28 mouse cellular contexts compared by ENCODE assay signal in genomic region chr3:28721218-28721617, GRCm38 (mm10). TPM values are rescaled to one million over a fixed set of nuclear protein-coding genes. Genes with fewer than 3 reads are reported as not detected.
DNase-seq lines count a peak whose midpoint lies in the region; ATAC-seq and TF ChIP-seq lines count a peak whose summit lies in the region.
"Had no signal": no experiment of that assay in that cellular context is flagged by ENCODE, and none has a peak within 500 bp of the region (broad histone marks: within the 10 kb centered on the region; RNA-seq: fewer than 3 reads in every experiment).

No protein-coding gene starts in this region.

- no peak overlapping the region; the same call in 1 of the 2 replicates for H3K4me2 ChIP-seq in kidney, embryonic 14.5 days (replicated peaks; ENCODE audit: low read depth, low read length)
- H3K4me2 ChIP-seq in liver, embryonic 15.5 days: no peak overlapping the region
- no peak overlapping the region for H3K4me2 ChIP-seq in liver, embryonic 16.5 days (ENCODE audit: low read depth, low read length)
- H3K4me2 ChIP-seq: embryonic facial prominence, embryonic 15.5 days; forebrain, embryonic 12.5 days; heart, embryonic 12.5 days; hindbrain, embryonic 13.5 days; midbrain, embryonic 15.5 days; neural tube, embryonic 15.5 days had no signal

- H3K27me3 ChIP-seq in kidney, embryonic 14.5 days (ENCODE audit: control insufficient read depth, insufficient read depth, low read length): no peaks in the 10 kb centered on the region
- no peaks in the 10 kb centered on the region for H3K27me3 ChIP-seq in liver, embryonic 15.5 days
- no peaks in the 10 kb centered on the region for H3K27me3 ChIP-seq in Patski
- no peaks in the 10 kb centered on the region for H3K27me3 ChIP-seq in liver, embryonic 16.5 days (ENCODE audit: control insufficient read depth, insufficient read depth, low read depth, low read length)
- no peaks in the 10 kb centered on the region for H3K27me3 ChIP-seq in limb, embryonic 10.5 days (ENCODE audit: low read depth, poor library complexity, severe bottlenecking)
- H3K27me3 ChIP-seq: embryonic facial prominence, embryonic 15.5 days; forebrain, embryonic 12.5 days; heart, embryonic 12.5 days; hindbrain, embryonic 13.5 days; midbrain, embryonic 15.5 days; neural tube, embryonic 15.5 days had no signal

- in situ Hi-C loops in Patski (cut with MboI; ENCODE audit: low pct_unique_long_range_greater_than_20kb): no loop called here

- 49% methylated on average over 5 of the region's 5 CpGs for WGBS in kidney, embryonic 14.5 days
- 59% methylated on average over 5 of the region's 5 CpGs for WGBS in liver, embryonic 15.5 days (ENCODE audit: insufficient replicate concordance)
- WGBS in liver, embryonic 16.5 days (ENCODE audit: insufficient replicate concordance): 54% methylated on average over 5 of the region's 5 CpGs
- WGBS in limb, embryonic 10.5 days: 87% methylated on average over 5 of the region's 5 CpGs

- CTCF ChIA-PET in Patski (lab: Charles Lee): interaction anchor here (1.4 to 2.7 kb wide), 2 partner anchors 11 to 13 kb away, joined by 4 to 15 read pairs; no protein-coding TSS in a partner anchor

- no peaks in the 10 kb centered on the region for H3K36me3 ChIP-seq in kidney, embryonic 14.5 days (ENCODE audit: control insufficient read depth, insufficient read depth, low read length)
- H3K36me3 ChIP-seq in liver, embryonic 15.5 days (replicated peaks): no peaks in the 10 kb centered on the region
- no peaks in the 10 kb centered on the region for H3K36me3 ChIP-seq in liver, embryonic 16.5 days (ENCODE audit: control insufficient read depth, insufficient read depth)
- H3K36me3 ChIP-seq in limb, embryonic 10.5 days: no peaks in the 10 kb centered on the region
- H3K36me3 ChIP-seq: embryonic facial prominence, embryonic 10.5 days; embryonic facial prominence, embryonic 15.5 days; forebrain, embryonic 12.5 days; heart, embryonic 12.5 days; hindbrain, embryonic 13.5 days; midbrain, embryonic 10.5 days; midbrain, embryonic 15.5 days; neural tube, embryonic 15.5 days had no signal

- H3K9ac ChIP-seq in kidney, embryonic 14.5 days (ENCODE audit: low read depth, low read length): no peak overlapping the region
- no peak overlapping the region for H3K9ac ChIP-seq in liver, embryonic 15.5 days
- no peak overlapping the region for H3K9ac ChIP-seq in liver, embryonic 16.5 days (ENCODE audit: low read depth, low read length)
- H3K9ac ChIP-seq: embryonic facial prominence, embryonic 15.5 days; forebrain, embryonic 12.5 days; forebrain, postnatal 0 days; heart, embryonic 12.5 days; hindbrain, embryonic 13.5 days; midbrain, embryonic 15.5 days; neural tube, embryonic 15.5 days had no signal

- peak overlapping the region; percentile 51; the same call in 1 of the 2 replicates for H3K27ac ChIP-seq in kidney, embryonic 14.5 days (ENCODE audit: low read depth, low read length)
- peak overlapping the region; percentile 66 for H3K27ac ChIP-seq in liver, embryonic 15.5 days (replicated peaks)
- peak overlapping the region; percentile 32 for H3K27ac ChIP-seq in liver, embryonic 16.5 days (ENCODE audit: low read length)
- H3K27ac ChIP-seq in limb, embryonic 10.5 days: no peak overlapping the region
- H3K27ac ChIP-seq: embryonic facial prominence, embryonic 10.5 days; embryonic facial prominence, embryonic 15.5 days; forebrain, embryonic 12.5 days; heart, adult 2 months; hindbrain, embryonic 13.5 days; layer of hippocampus, adult 2 months; left cerebral cortex, adult 2 months; midbrain, embryonic 10.5 days; midbrain, embryonic 15.5 days; neural tube, embryonic 15.5 days had no signal

- peaks cover 5% of the 10 kb centered on the region; the same call in 1 of the 2 replicates for H3K4me1 ChIP-seq in kidney, embryonic 14.5 days (ENCODE audit: control insufficient read depth, insufficient read depth, low read length)
- peaks cover 7% of the 10 kb centered on the region; the same call in 1 of the 2 replicates for H3K4me1 ChIP-seq in liver, embryonic 15.5 days (replicated peaks)
- H3K4me1 ChIP-seq in liver, embryonic 16.5 days (ENCODE audit: control insufficient read depth, low read depth, low read length): peaks cover 2% of the 10 kb centered on the region; the same call in 1 of the 2 replicates
- H3K4me1 ChIP-seq in limb, embryonic 10.5 days: no peaks in the 10 kb centered on the region
- H3K4me1 ChIP-seq: embryonic facial prominence, embryonic 10.5 days; embryonic facial prominence, embryonic 15.5 days; forebrain, embryonic 12.5 days; hindbrain, embryonic 13.5 days; midbrain, embryonic 15.5 days; neural tube, embryonic 15.5 days had no signal

- no peaks in the 10 kb centered on the region for H3K9me3 ChIP-seq in kidney, embryonic 14.5 days (ENCODE audit: control insufficient read depth, low read length)
- no peaks in the 10 kb centered on the region for H3K9me3 ChIP-seq in liver, embryonic 15.5 days (replicated peaks)
- H3K9me3 ChIP-seq in liver, embryonic 16.5 days (replicated peaks; ENCODE audit: control insufficient read depth, low read length): no peaks in the 10 kb centered on the region
- no peaks in the 10 kb centered on the region for H3K9me3 ChIP-seq in limb, embryonic 10.5 days (replicated peaks)
- H3K9me3 ChIP-seq: embryonic facial prominence, embryonic 10.5 days; embryonic facial prominence, embryonic 15.5 days; forebrain, embryonic 12.5 days; heart, embryonic 12.5 days; hindbrain, embryonic 13.5 days; midbrain, embryonic 10.5 days; midbrain, embryonic 15.5 days; neural tube, embryonic 15.5 days had no signal

- H3K4me3 ChIP-seq in kidney, embryonic 14.5 days (ENCODE audit: low read length): no peak overlapping the region
- no peak overlapping the region for H3K4me3 ChIP-seq in liver, embryonic 15.5 days (replicated peaks)
- no peak overlapping the region for H3K4me3 ChIP-seq in liver, embryonic 16.5 days (ENCODE audit: low read depth, low read length)
- no peak overlapping the region for H3K4me3 ChIP-seq in limb, embryonic 10.5 days
- H3K4me3 ChIP-seq: embryonic facial prominence, embryonic 10.5 days; embryonic facial prominence, embryonic 15.5 days; forebrain, embryonic 12.5 days; heart, adult 2 months; heart, embryonic 12.5 days; hindbrain, embryonic 13.5 days; layer of hippocampus, adult 2 months; left cerebral cortex, adult 2 months; midbrain, embryonic 10.5 days; midbrain, embryonic 15.5 days; neural tube, embryonic 15.5 days had no signal

- TF ChIP-seq CTCF in Patski (IDR thresholded peaks at IDR 0.05): no peak

- POLR2A ChIA-PET in Patski (lab: Charles Lee): no interaction called here

- ATAC-seq in kidney, embryonic 14.5 days (ENCODE audit: low FRiP score, low TSS enrichment): no peak
- no peak for ATAC-seq in liver, embryonic 15.5 days (ENCODE audit: insufficient read depth)
- peak; percentile 0 for ATAC-seq in Patski
- ATAC-seq in liver, embryonic 16.5 days (ENCODE audit: low read depth): no peak
- ATAC-seq: activated CD4-positive, CD25-positive, alpha-beta regulatory T cell, adult 4 months; forebrain, postnatal 0 days; midbrain, embryonic 15.5 days had no signal

- no peak for DNase-seq in kidney, adult 18-20 months
- DNase-seq in liver (no peak), Patski (ENCODE audit: low read depth, low spot score) (no peak)
- DNase-seq in limb, embryonic 10.5 days (ENCODE audit: low spot score): no peak
- DNase-seq: B cell, adult 2 months; cerebellum, adult 2 months; cerebellum, postnatal 14 days; forebrain, postnatal 0 days; heart, adult 2 months; heart, postnatal 4 days; retina, postnatal 1 day; right cerebral cortex, postnatal 14 days; thymus, adult 18-20 months; thymus, postnatal 25 days had no signal

RNA-seq across cellular contexts. Expression of gene Slc2a2, which starts 23.5 kb away (rescaled TPM):
- 7.4 and 10.8 TPM in 2 replicates for polyA plus RNA-seq in kidney, embryonic 14.5 days (2014; fragmentation: Nextera tagmentation; extraction: Ambion mirVana)
- 32.3 and 36.5 TPM in 2 replicates for polyA plus RNA-seq in liver, embryonic 15.5 days (2015; fragmentation: Nextera tagmentation; extraction: Ambion mirVana)
- polyA plus RNA-seq in Patski (2021): 3.1 TPM
- 48.4 and 49.4 TPM in 2 replicates for polyA plus RNA-seq in liver, embryonic 16.5 days (2015; fragmentation: Nextera tagmentation; extraction: Ambion mirVana)
- not detected in 2 replicates for polyA plus RNA-seq in limb, embryonic 10.5 days (2016; fragmentation: Nextera tagmentation; extraction: Ambion mirVana)
- polyA plus RNA-seq: forebrain, embryonic 12.5 days; forebrain, postnatal 0 days; midbrain, embryonic 10.5 days had no signal

RNA-seq across cellular contexts. Expression of gene Eif5a2, which starts 59.9 kb away (rescaled TPM):
- 6.7 and 10.9 TPM in 2 replicates for polyA plus RNA-seq in kidney, embryonic 14.5 days (2014; fragmentation: Nextera tagmentation; extraction: Ambion mirVana)
- 5.2 and 5.7 TPM in 2 replicates for polyA plus RNA-seq in liver, embryonic 15.5 days (2015; fragmentation: Nextera tagmentation; extraction: Ambion mirVana)
- polyA plus RNA-seq in Patski (2021): 22.7 TPM
- 4.8 and 5.6 TPM in 2 replicates for polyA plus RNA-seq in liver, embryonic 16.5 days (2015; fragmentation: Nextera tagmentation; extraction: Ambion mirVana)
- 12.7 and 14.9 TPM in 2 replicates for polyA plus RNA-seq in limb, embryonic 10.5 days (2016; fragmentation: Nextera tagmentation; extraction: Ambion mirVana)
